9 mouse cellular contexts compared by ENCODE assay signal in the genomic region with DNA sequence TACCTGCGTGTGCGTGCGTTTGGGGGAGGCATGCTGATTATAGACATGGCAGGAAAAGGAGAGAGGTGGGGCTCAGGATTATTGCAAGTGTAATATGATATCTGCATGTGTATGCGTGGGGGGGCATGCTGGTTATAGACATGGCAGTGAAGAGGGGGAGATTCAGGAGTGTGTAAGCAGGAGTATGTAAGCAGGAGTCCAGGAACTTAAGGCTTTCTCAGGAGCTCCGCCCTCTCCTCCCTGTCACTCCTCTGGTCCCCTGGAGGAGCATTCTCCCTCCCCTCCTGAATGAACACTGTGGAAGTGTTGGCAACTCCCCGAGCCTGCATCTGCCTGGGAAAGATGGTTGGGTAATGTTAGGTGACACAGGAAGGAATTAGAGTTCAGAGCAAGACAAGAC. TPM values are rescaled to one million over a fixed set of nuclear protein-coding genes. Genes with fewer than 3 reads are reported as not detected.
DNase-seq lines count a peak whose midpoint lies in the region; ATAC-seq and TF ChIP-seq lines count a peak whose summit lies in the region.
"Had no signal": no experiment of that assay in that cellular context is flagged by ENCODE, and none has a peak within 500 bp of the region (broad histone marks: within the 10 kb centered on the region; RNA-seq: fewer than 3 reads in every experiment).

No protein-coding gene starts in this region.

- no peaks in the 10 kb centered on the region; the same call in 1 of the 2 replicates for H3K36me3 ChIP-seq in kidney, postnatal 0 days (ENCODE audit: insufficient read depth, low read length)
- H3K36me3 ChIP-seq in limb, embryonic 12.5 days = peaks cover 22% of the 10 kb centered on the region

- WGBS in kidney, postnatal 0 days = 7% methylated on average over 6 of the region's 6 CpGs
- 29% methylated on average over 6 of the region's 6 CpGs for WGBS in limb, embryonic 12.5 days

- H3K9me3 ChIP-seq in kidney, postnatal 0 days (replicated peaks; ENCODE audit: low read length) = no peaks in the 10 kb centered on the region
- no peaks in the 10 kb centered on the region for H3K9me3 ChIP-seq in limb, embryonic 12.5 days

- H3K4me3 ChIP-seq in kidney, postnatal 0 days (replicated peaks; ENCODE audit: low read depth, low read length) = no peak overlapping the region
- H3K4me3 ChIP-seq in limb, embryonic 12.5 days (replicated peaks) = no peak overlapping the region

- peaks cover 16% of the 10 kb centered on the region for H3K4me1 ChIP-seq in kidney, postnatal 0 days (replicated peaks; ENCODE audit: insufficient read depth, low read length)
- H3K4me1 ChIP-seq in limb, embryonic 12.5 days (replicated peaks) = peaks cover 44% of the 10 kb centered on the region

- H3K27ac ChIP-seq in kidney, postnatal 0 days = no peak overlapping the region
- peak overlapping the region; percentile 74 for H3K27ac ChIP-seq in limb, embryonic 12.5 days

- TF ChIP-seq CTCF in kidney, postnatal 0 days (IDR thresholded peaks at IDR 0.05; ENCODE audit: low read depth) = no peak
- TF ChIP-seq CTCF in brain, embryonic 14.5 days (IDR thresholded peaks at IDR 0.05; ENCODE audit: borderline replicate concordance, extremely low read depth, insufficient read depth, insufficient read length) = no peak

- DNase-seq in embryo, embryonic 11 days = peak; percentile 41
- no peak for DNase-seq in embryo, embryonic 10 days (ENCODE audit: low spot score)
- peak; percentile 75 for DNase-seq in kidney, postnatal 0 days (ENCODE audit: low spot score)
- DNase-seq in kidney, postnatal 25 days = no peak
- peak; percentile 52 for DNase-seq in brain, embryonic 14.5 days (ENCODE audit: low read depth)
- no peak for DNase-seq in thymus, postnatal 25 days

- no peak overlapping the region for H3K4me2 ChIP-seq in kidney, postnatal 0 days (ENCODE audit: low read length)
- peak overlapping the region; percentile 21; the same call in 1 of the 2 replicates for H3K4me2 ChIP-seq in limb, embryonic 12.5 days

- no peak overlapping the region for H3K9ac ChIP-seq in kidney, postnatal 0 days (ENCODE audit: low read depth, low read length)
- no peak overlapping the region for H3K9ac ChIP-seq in limb, embryonic 12.5 days (replicated peaks)

- no peaks in the 10 kb centered on the region for H3K27me3 ChIP-seq in kidney, postnatal 0 days (ENCODE audit: insufficient read depth, low read length)
- no peaks in the 10 kb centered on the region for H3K27me3 ChIP-seq in limb, embryonic 12.5 days
- H3K27me3 ChIP-seq: Patski had no signal

- no peak for TF ChIP-seq POLR2A in brain, embryonic 14.5 days (IDR thresholded peaks at IDR 0.05; ENCODE audit: borderline replicate concordance, extremely low read depth, insufficient read depth, insufficient read length, poor library complexity, severe bottlenecking)

- ATAC-seq in kidney, postnatal 0 days (replicated peaks; ENCODE audit: low FRiP score, low read depth) = 0 out of 2 replicates have a peak, but pooled peaks have one; percentile 26
- peak; percentile 57 for ATAC-seq in limb, embryonic 12.5 days (ENCODE audit: insufficient number of reproducible peaks, insufficient read depth, low FRiP score, low TSS enrichment, low read depth)
- no peak for ATAC-seq in erythroblast, adult 5-6 weeks (replicated peaks; ENCODE audit: low FRiP score, poor library complexity, severe bottlenecking)
- ATAC-seq: Patski had no signal

RNA-seq across cellular contexts. Expression of a gene that starts 51.2 kb away (rescaled TPM):
- 30.6 and 33.0 TPM in 2 replicates for polyA plus RNA-seq in kidney, postnatal 0 days (2015; fragmentation: Nextera tagmentation; extraction: Ambion mirVana)
- polyA plus RNA-seq in brain, embryonic 14.5 days (2012; rRNA removed) = 21.8 and 26.0 TPM in 2 replicates
- 44.4 and 45.2 TPM in 2 replicates for polyA plus RNA-seq in limb, embryonic 12.5 days (2016; fragmentation: Nextera tagmentation; extraction: Ambion mirVana)
- 3.8 and 10.8 TPM in 2 replicates for total RNA-seq in erythroblast, adult 5-6 weeks (2015; ENCODE audit: low replicate concordance)
- total RNA-seq in erythroblast, adult 5-6 weeks (2017; ENCODE audit: low replicate concordance) = 1.1 and 1.2 TPM in 2 replicates

RNA-seq across cellular contexts. Expression of a gene that starts 52.4 kb away (rescaled TPM):
- polyA plus RNA-seq in kidney, postnatal 0 days (2015; fragmentation: Nextera tagmentation; extraction: Ambion mirVana) = 100.0 and 111 TPM in 2 replicates
- polyA plus RNA-seq in brain, embryonic 14.5 days (2012; rRNA removed) = 224 and 264 TPM in 2 replicates
- 145 and 147 TPM in 2 replicates for polyA plus RNA-seq in limb, embryonic 12.5 days (2016; fragmentation: Nextera tagmentation; extraction: Ambion mirVana)
- 16.5 and 21.5 TPM in 2 replicates for total RNA-seq in erythroblast, adult 5-6 weeks (2015; ENCODE audit: low replicate concordance)
- total RNA-seq in erythroblast, adult 5-6 weeks (2017; ENCODE audit: low replicate concordance) = 38.2 and 39.2 TPM in 2 replicates

RNA-seq across cellular contexts. Expression of a gene that starts 53.6 kb away (rescaled TPM):
- 27.8 and 30.5 TPM in 2 replicates for polyA plus RNA-seq in kidney, postnatal 0 days (2015; fragmentation: Nextera tagmentation; extraction: Ambion mirVana)
- polyA plus RNA-seq in brain, embryonic 14.5 days (2012; rRNA removed) = 35.3 and 63.0 TPM in 2 replicates
- 17.3 and 21.5 TPM in 2 replicates for polyA plus RNA-seq in limb, embryonic 12.5 days (2016; fragmentation: Nextera tagmentation; extraction: Ambion mirVana)
- 5.4 and 6.1 TPM in 2 replicates for total RNA-seq in erythroblast, adult 5-6 weeks (2015; ENCODE audit: low replicate concordance)
- total RNA-seq in erythroblast, adult 5-6 weeks (2017; ENCODE audit: low replicate concordance) = 2.0 and 6.4 TPM in 2 replicates

Comparison
In these comparisons a context has a peak if more than half of its experiments do, and no peak if none do; other contexts are left out.
1. DNase-seq: peak in embryo, embryonic 11 days (single experiment), kidney, postnatal 0 days (single experiment) and brain, embryonic 14.5 days (single experiment); none in embryo, embryonic 10 days (single experiment), kidney, postnatal 25 days (0 of 2) and thymus, postnatal 25 days (single experiment).